In genomic region chr12:23010199-23010598, GRCm38 (mm10) we compare ENCODE assay signal across 8 mouse cellular contexts.
DNase-seq lines count a peak whose midpoint lies in the region; ATAC-seq and TF ChIP-seq lines count a peak whose summit lies in the region.
"Not testable (repeated sequence)": the region's sequence is repeated elsewhere in the genome, so short reads cannot be mapped to it uniquely, and the experiment has no call there.

No protein-coding gene starts in this region.

- H3K4me2 ChIP-seq in embryonic facial prominence, embryonic 15.5 days (replicated peaks), result peak overlapping the region; percentile 47
- peak overlapping the region; percentile 31; the same call in 1 of the 2 replicates for H3K4me2 ChIP-seq in hindbrain, postnatal 0 days (ENCODE audit: low read depth, low read length)
- peak overlapping the region; percentile 48 for H3K4me2 ChIP-seq in lung, postnatal 0 days (replicated peaks; ENCODE audit: low read depth, low read length)

- TF ChIP-seq EP300 in lung, postnatal 0 days (IDR thresholded peaks at IDR 0.05), result not testable (repeated sequence)

- intact Hi-C loops in left cerebral cortex, postnatal 36 days (cut with DNase I), result not testable (repeated sequence)

- not testable (repeated sequence) for H3K27ac ChIP-seq in embryonic facial prominence, embryonic 15.5 days (replicated peaks); hindbrain, postnatal 0 days; lung, postnatal 0 days (ENCODE audit: low read length); olfactory bulb, adult 2 months (ENCODE audit: insufficient read depth, low read depth, low read length)
- H3K27ac ChIP-seq in heart, embryonic 10.5 days, result peak overlapping the region; percentile 47

- ATAC-seq in embryonic facial prominence, embryonic 15.5 days (ENCODE audit: insufficient number of reproducible peaks, low FRiP score, low TSS enrichment, low read depth); lung, postnatal 0 days: not testable (repeated sequence)
- peak; percentile 38; the same call in 1 of the 2 replicates for ATAC-seq in hindbrain, postnatal 0 days

- DNase-seq in adrenal gland, adult 18-20 months (ENCODE audit: low spot score in 2 of 2), result peak; percentile 17 to 18
- peak; percentile 85 for DNase-seq in heart, embryonic 10.5 days (ENCODE audit: low spot score)
- peak; percentile 46 for DNase-seq in hindbrain, postnatal 0 days (ENCODE audit: low spot score)
- DNase-seq in left cerebral cortex, postnatal 36 days (ENCODE audit: low spot score in 2 of 2), result peak; percentile 5 to 30
- DNase-seq in lung, postnatal 0 days (ENCODE audit: low spot score), result peak; percentile 5
- peak; percentile 36 for DNase-seq in testis, postnatal 14 days (ENCODE audit: low spot score)

- under 1% methylated on average over 37 of the region's 37 CpGs for WGBS in embryonic facial prominence, embryonic 15.5 days
- WGBS in heart, embryonic 10.5 days, result 1% methylated on average over 36 of the region's 37 CpGs
- 7% methylated on average over 35 of the region's 37 CpGs for WGBS in hindbrain, postnatal 0 days
- under 1% methylated on average over 21 of the region's 37 CpGs for WGBS in lung, postnatal 0 days
- WGBS in olfactory bulb, adult 2 months, result 4% methylated on average over 35 of the region's 37 CpGs

- H3K4me1 ChIP-seq in embryonic facial prominence, embryonic 15.5 days; heart, embryonic 10.5 days; hindbrain, postnatal 0 days (ENCODE audit: insufficient read depth, low read length); lung, postnatal 0 days (ENCODE audit: insufficient read depth, low read depth, low read length); olfactory bulb, adult 2 months (ENCODE audit: control insufficient read depth, insufficient read depth, low read length): not testable (repeated sequence)

- TF ChIP-seq CTCF in hindbrain, postnatal 0 days (IDR thresholded peaks at IDR 0.05; ENCODE audit: low read depth), result peak; percentile 23; the same call in 1 of the 2 replicates
- TF ChIP-seq CTCF in lung, postnatal 0 days (IDR thresholded peaks at IDR 0.05); olfactory bulb, adult 2 months (IDR thresholded peaks at IDR 0.05; ENCODE audit: insufficient read depth, low read depth, low read length): not testable (repeated sequence)

- H3K9ac ChIP-seq in embryonic facial prominence, embryonic 15.5 days; hindbrain, postnatal 0 days (replicated peaks; ENCODE audit: low read length); lung, postnatal 0 days (replicated peaks; ENCODE audit: low read depth): not testable (repeated sequence)

- not testable (repeated sequence) for H3K9me3 ChIP-seq in embryonic facial prominence, embryonic 15.5 days (replicated peaks); heart, embryonic 10.5 days; hindbrain, postnatal 0 days (ENCODE audit: low read length); lung, postnatal 0 days (ENCODE audit: low read length)

- not testable (repeated sequence) for H3K27me3 ChIP-seq in embryonic facial prominence, embryonic 15.5 days; heart, embryonic 10.5 days (ENCODE audit: insufficient read depth, poor library complexity, severe bottlenecking); hindbrain, postnatal 0 days (ENCODE audit: insufficient read depth, low read length); lung, postnatal 0 days (replicated peaks; ENCODE audit: insufficient read depth, low read length)

- peak overlapping the region; percentile 45 for H3K4me3 ChIP-seq in embryonic facial prominence, embryonic 15.5 days (replicated peaks)
- peak overlapping the region; percentile 61 for H3K4me3 ChIP-seq in heart, embryonic 10.5 days
- peak overlapping the region; percentile 31 for H3K4me3 ChIP-seq in hindbrain, postnatal 0 days (ENCODE audit: low read length)
- peak overlapping the region; percentile 33 for H3K4me3 ChIP-seq in lung, postnatal 0 days (ENCODE audit: low read depth, low read length)
- H3K4me3 ChIP-seq in olfactory bulb, adult 2 months (ENCODE audit: insufficient read depth, low read depth, low read length), result peak overlapping the region; percentile 3; the same call in 1 of the 2 replicates

- TF ChIP-seq POLR2A in olfactory bulb, adult 2 months (IDR thresholded peaks at IDR 0.05; ENCODE audit: insufficient read depth, low read depth, low read length), result not testable (repeated sequence)

- H3K36me3 ChIP-seq in embryonic facial prominence, embryonic 15.5 days; heart, embryonic 10.5 days; hindbrain, postnatal 0 days (ENCODE audit: insufficient read depth, low read length); lung, postnatal 0 days (ENCODE audit: insufficient read depth, low read length): not testable (repeated sequence)

Comparison
In these comparisons a context has a peak if more than half of its experiments do, and no peak if none do; other contexts are left out.
1. DNase-seq: peak in every context shown above with its lines; median percentile 85 in heart, embryonic 10.5 days; 46 in hindbrain, postnatal 0 days; 36 in testis, postnatal 14 days; 18 in adrenal gland, adult 18-20 months; 18 in left cerebral cortex, postnatal 36 days; 5 in lung, postnatal 0 days.
2. H3K4me3 ChIP-seq: peak in every context shown above with its lines; median percentile 61 in heart, embryonic 10.5 days; 45 in embryonic facial prominence, embryonic 15.5 days; 33 in lung, postnatal 0 days; 31 in hindbrain, postnatal 0 days; 3 in olfactory bulb, adult 2 months.